Mouse (Mus musculus): ENCODE measurements at regions not wholly inside any gene's neighbourhood (a gene's known extent, or its start where the extent isn't known, plus 50 kb on each side); places are given as distances from the start of the nearest gene placed in this dataset.

GRCm38 (mm10) chr1:155000301-155000700 lies 99.1 kb downstream of the Ier5 start:
- no peak for ATAC-seq (replicated peaks; ENCODE audit: insufficient number of reproducible peaks, low FRiP score, low TSS enrichment, poor library complexity, severe bottlenecking)

DNA sequence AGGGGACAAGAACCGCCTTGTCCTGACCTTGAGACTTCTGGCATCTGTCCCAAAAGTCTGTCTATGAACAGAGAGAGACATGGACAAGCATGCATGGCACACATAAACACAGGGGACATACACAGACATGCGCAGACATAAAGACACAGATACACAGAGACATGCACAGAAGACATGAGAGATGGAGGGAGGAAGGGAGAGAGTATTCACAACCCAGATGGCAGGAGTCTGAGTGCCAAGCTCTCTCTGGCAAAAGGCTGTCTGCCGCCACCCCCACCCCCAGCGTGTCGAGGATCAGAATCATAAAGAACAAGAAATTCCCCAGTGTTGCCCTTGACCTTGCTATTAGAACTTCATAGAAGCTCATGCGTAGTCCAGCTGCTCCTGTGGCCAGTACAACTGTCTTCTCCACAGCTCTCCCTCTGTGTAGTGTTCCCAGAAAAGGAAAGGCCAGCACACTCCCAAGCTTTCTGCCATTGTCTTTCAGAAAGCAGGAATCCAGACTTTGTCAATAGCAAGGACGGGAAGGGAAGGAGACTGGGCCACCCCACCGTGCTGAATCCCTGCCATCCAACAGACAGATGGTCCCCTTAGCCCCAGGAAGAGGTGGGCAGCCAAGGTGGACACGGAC lies 99.8 kb downstream of the Ier5 start:
- ATAC-seq (replicated peaks; ENCODE audit: insufficient number of reproducible peaks, low FRiP score, low TSS enrichment, poor library complexity, severe bottlenecking): no peak

GRCm38 (mm10) chr1:154995778-154996390 lies 103.6 kb downstream of the Ier5 start:
- no peak for ATAC-seq (replicated peaks; ENCODE audit: insufficient number of reproducible peaks, low FRiP score, low TSS enrichment, poor library complexity, severe bottlenecking)

DNA sequence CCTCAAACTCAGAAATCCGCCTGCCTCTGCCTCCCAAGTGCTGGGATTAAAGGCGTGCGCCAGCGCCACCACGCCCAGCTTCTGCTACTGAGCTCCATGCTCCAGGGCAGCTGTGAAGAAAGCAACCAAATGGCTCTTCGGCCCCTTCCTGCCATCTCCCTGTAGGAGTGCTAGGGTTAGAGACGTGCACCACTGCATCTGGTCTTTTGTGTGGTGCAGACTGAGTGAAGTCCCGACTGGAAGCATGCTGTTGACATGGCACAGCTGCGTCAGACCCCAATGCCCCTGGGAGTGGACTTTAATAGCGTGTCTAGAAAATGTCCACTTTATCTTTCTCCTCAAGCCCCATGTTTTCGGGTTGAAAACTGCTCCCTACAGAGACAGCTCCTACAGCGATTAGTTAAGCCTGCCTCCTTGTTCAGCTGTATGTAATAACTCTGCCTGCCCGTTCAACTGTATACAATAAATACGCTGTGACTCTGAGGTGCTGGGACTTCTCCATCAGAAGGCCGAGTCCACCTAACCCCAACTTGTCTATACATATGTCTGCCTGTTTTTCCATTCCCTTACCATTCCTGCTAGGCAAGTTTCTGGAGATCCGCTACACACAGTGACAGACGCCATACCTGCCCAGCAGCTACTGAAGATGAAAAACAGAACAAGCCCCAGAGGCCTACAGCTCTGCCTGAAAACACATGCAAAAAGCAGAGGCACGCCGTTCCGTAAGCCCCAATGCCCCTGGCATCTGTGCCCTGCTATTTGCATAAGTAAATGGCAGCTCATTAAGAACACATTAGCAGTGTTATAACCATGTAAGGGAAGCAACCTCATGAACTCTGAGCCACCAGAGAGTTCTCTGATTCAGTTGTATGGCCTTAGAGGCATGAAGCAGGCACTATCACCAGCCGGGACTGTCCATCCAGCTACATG lies 105.2 kb downstream of the Ier5 start:
- no peak for ATAC-seq (replicated peaks; ENCODE audit: insufficient number of reproducible peaks, low FRiP score, low TSS enrichment, poor library complexity, severe bottlenecking)

DNA sequence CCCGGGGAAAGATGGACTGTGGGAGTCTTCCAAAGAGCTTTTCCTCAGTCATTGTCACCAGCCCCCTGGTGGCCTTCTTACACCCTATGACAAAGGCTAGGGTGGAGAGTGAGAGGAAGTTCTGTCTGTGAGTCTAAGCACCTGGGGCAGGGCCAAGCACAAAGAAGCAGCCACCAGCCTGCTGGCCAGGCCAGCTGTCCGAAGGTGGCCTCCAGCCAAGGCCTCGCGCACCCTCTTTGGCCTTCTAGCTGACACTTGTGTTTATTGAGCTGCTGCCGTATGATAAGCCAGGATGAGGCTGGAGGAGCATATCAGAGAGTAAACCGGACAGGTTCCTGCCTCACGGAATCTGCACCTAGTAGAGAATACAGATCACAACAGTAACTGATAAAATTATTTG lies 99.0 kb upstream of the Cacna1e start:
- no peak for ATAC-seq (replicated peaks; ENCODE audit: insufficient number of reproducible peaks, low FRiP score, low TSS enrichment, poor library complexity, severe bottlenecking)

DNA sequence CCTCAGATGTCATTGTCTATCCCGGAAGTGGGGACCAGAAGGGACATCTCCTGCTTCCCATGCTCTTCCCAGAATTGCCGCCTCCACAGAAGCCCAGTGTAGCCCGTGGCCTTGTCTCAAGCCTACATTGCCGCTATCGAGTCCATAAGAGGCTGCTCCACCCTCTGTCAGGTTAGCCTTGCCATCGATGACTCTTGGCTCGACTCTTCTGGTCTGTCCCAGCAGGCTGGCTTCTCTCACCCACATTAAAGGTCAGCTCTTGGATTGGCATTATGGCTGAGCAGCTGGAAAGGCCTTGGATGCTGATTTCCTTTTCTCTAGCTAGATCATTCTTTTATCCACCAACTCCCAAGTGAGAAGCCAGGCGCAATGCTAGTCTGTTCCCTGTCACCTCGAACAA lies 98.5 kb upstream of the Cacna1e start:
- ATAC-seq (replicated peaks; ENCODE audit: insufficient number of reproducible peaks, low FRiP score, low TSS enrichment, poor library complexity, severe bottlenecking): no peak

DNA sequence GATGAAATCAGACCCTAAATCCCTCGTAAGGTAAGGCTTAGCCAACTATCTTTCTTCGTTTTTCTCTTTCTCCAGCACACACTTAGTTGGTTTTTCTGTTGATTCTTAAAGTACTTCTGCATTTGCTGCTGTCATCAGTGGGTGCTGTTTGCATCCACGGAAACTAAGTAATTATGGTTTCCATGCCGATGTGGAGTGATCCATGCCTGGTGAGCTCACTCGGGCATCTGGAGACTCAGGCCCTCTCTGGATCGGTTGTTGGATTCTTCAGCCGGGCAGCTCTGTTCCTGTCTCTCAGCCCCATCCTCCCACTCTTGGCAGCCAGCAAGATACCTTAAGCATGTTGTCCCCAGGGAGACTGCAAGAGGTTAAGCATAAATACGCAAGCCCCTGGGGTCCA lies 97.4 kb upstream of the Cacna1e start:
- ATAC-seq (replicated peaks; ENCODE audit: insufficient number of reproducible peaks, low FRiP score, low TSS enrichment, poor library complexity, severe bottlenecking): no peak

GRCm38 (mm10) chr1:154975732-154976131 lies 91.4 kb upstream of the Cacna1e start:
- ATAC-seq (replicated peaks; ENCODE audit: insufficient number of reproducible peaks, low FRiP score, low TSS enrichment, poor library complexity, severe bottlenecking): no peak

- no peak for ATAC-seq (replicated peaks; ENCODE audit: insufficient number of reproducible peaks, low FRiP score, low TSS enrichment, poor library complexity, severe bottlenecking)
Measured at GRCm38 (mm10) chr1:154961271-154961670, 77.0 kb upstream of the Cacna1e start.

- no peak for ATAC-seq (replicated peaks; ENCODE audit: insufficient number of reproducible peaks, low FRiP score, low TSS enrichment, poor library complexity, severe bottlenecking)
Measured at GRCm38 (mm10) chr1:154956625-154957031, 72.3 kb upstream of the Cacna1e start.

- ATAC-seq (replicated peaks; ENCODE audit: insufficient number of reproducible peaks, low FRiP score, low TSS enrichment, poor library complexity, severe bottlenecking): no peak
Measured at GRCm38 (mm10) chr1:154952679-154953078, 68.4 kb upstream of the Cacna1e start.
